Mouse (Mus musculus) lung, adult 2 months (tissue): ENCODE results near the gene C8b.

Experiments used
- CTCF ChIP-seq: fragments of 200-500 bp; IDR thresholded peaks from 2 replicates; pipeline ENCODE4 v1.5.1; 2011; ENCODE audit warnings: mild to moderate bottlenecking, low read length, control low read depth; ENCODE audit not compliant: insufficient read depth
- POLR2A ChIP-seq: fragments of 200-500 bp; IDR thresholded peaks from 2 replicates; pipeline ENCODE4 v1.6.1; 2011; ENCODE audit warnings: low read depth, mild to moderate bottlenecking, control low read depth, low read length, borderline replicate concordance; ENCODE audit errors: extremely low read depth

GRCm38 (mm10) chr4:104842204-104842603 is 76.1 kb downstream of the C8b start:
- TF ChIP-seq CTCF (no peak), POLR2A (no peak)
